Mouse (Mus musculus): Measurements from ENCODE around the gene Mrpl9.

DNA sequence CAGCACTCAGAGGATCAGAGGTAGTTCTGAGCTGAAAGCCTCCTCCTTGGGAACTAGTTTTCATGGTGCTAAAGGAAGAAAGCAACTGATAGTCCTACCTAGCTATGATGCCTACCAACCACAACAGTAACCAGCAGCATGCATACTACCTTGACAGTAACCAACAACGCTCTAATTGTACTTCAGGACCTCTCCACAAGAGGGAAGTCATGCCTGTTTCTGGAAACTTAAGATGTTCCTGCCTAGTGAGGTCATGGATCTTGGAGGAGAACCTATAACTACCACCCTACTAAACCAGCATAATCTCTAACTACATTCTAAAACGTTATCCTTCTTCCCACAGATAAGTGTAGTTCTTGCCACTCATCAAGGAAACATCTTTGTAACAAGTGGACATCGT is 1.9 kb upstream of the Mrpl9 start:
- TF ChIP-seq TAL1 (IDR thresholded peaks at IDR 0.05; ENCODE audit: low read length) (no peak), GATA1 (IDR thresholded peaks at IDR 0.05; ENCODE audit: low read length) (no peak)

All from erythroblast, embryonic 14.5 days (primary cell).